Comparison of ENCODE assay signal across 13 mouse cellular contexts in genomic region chr4:134165024-134165423, GRCm38 (mm10). TPM values are rescaled to one million over a fixed set of nuclear protein-coding genes. Genes with fewer than 3 reads are reported as not detected.
A peak's percentile ranks its signal among the peaks of the same experiment; 100 is the strongest.
DNase-seq lines count a peak whose midpoint lies in the region; ATAC-seq and TF ChIP-seq lines count a peak whose summit lies in the region.
"Had no signal": no experiment of that assay in that cellular context is flagged by ENCODE, and none has a peak within 500 bp of the region (broad histone marks: within the 10 kb centered on the region; RNA-seq: fewer than 3 reads in every experiment).

No protein-coding gene starts in this region.

- no peaks in the 10 kb centered on the region for H3K27me3 ChIP-seq in kidney, adult 2 months (replicated peaks; ENCODE audit: control insufficient read depth, insufficient read depth, low read length)
- H3K27me3 ChIP-seq in liver, postnatal 0 days (ENCODE audit: insufficient read depth, low read length) = no peaks in the 10 kb centered on the region

- 48% methylated on average over 6 of the region's 6 CpGs for WGBS in kidney, adult 2 months
- WGBS in bone marrow, adult 2 months = 32% methylated on average over 6 of the region's 6 CpGs
- WGBS in liver, postnatal 0 days (ENCODE audit: insufficient replicate concordance) = 30% methylated on average over 6 of the region's 6 CpGs

- no peak overlapping the region; the same call in 1 of the 2 replicates for H3K9ac ChIP-seq in liver, postnatal 0 days (replicated peaks)

- no peak for TF ChIP-seq CTCF in kidney, adult 2 months (conservative IDR thresholded peaks at IDR 0.05; ENCODE audit: insufficient read depth, insufficient read length, low read depth, low read length)
- no peak for TF ChIP-seq CTCF in bone marrow, adult 2 months (IDR thresholded peaks at IDR 0.05; ENCODE audit: control insufficient read depth, insufficient read depth, low read length)
- no peak for TF ChIP-seq CTCF in liver, postnatal 0 days (IDR thresholded peaks at IDR 0.05; ENCODE audit: low read depth)

- peaks cover 2% of the 10 kb centered on the region; the same call in 1 of the 2 replicates for H3K36me3 ChIP-seq in kidney, adult 2 months (ENCODE audit: control insufficient read depth, insufficient read depth, low read length)
- H3K36me3 ChIP-seq in liver, postnatal 0 days (replicated peaks; ENCODE audit: insufficient read depth, low read length) = peaks cover 17% of the 10 kb centered on the region

- intact Hi-C loops in left cerebral cortex, postnatal 36 days (cut with DNase I) = no loop called here

- no peak for TF ChIP-seq EP300 in liver, postnatal 0 days (IDR thresholded peaks at IDR 0.05; ENCODE audit: low read depth)

- H3K4me1 ChIP-seq in kidney, adult 2 months (ENCODE audit: control insufficient read depth, insufficient read depth, low read length) = no peaks in the 10 kb centered on the region; the same call in 1 of the 2 replicates
- H3K4me1 ChIP-seq in bone marrow, adult 2 months (ENCODE audit: control insufficient read depth, insufficient read depth, low read length) = peaks cover 2% of the 10 kb centered on the region; the same call in 1 of the 2 replicates
- 0 out of 2 replicates have a peak, but pooled peaks cover 5% of the 10 kb centered on the region for H3K4me1 ChIP-seq in liver, postnatal 0 days (ENCODE audit: insufficient read depth)

- H3K9me3 ChIP-seq in liver, postnatal 0 days (ENCODE audit: low read length) = no peaks in the 10 kb centered on the region

- peak overlapping the region; percentile 38 for H3K4me2 ChIP-seq in liver, postnatal 0 days (ENCODE audit: low read depth, low read length)

- ATAC-seq in erythroid progenitor cell, adult 5-6 weeks (replicated peaks; ENCODE audit: low FRiP score, poor library complexity, severe bottlenecking) = peak; percentile 67
- peak; percentile 58 for ATAC-seq in liver, postnatal 0 days
- ATAC-seq: midbrain, embryonic 16.5 days had no signal

- peak overlapping the region; percentile 85 for H3K27ac ChIP-seq in kidney, adult 2 months (ENCODE audit: insufficient read depth, low read depth, low read length)
- H3K27ac ChIP-seq in bone marrow, adult 2 months (ENCODE audit: control insufficient read depth, insufficient read depth, low read depth, low read length, poor library complexity) = peak overlapping the region; percentile 42
- H3K27ac ChIP-seq in liver, postnatal 0 days (ENCODE audit: low read depth) = peak overlapping the region; percentile 61

- TF ChIP-seq POLR2A in kidney, adult 2 months (IDR thresholded peaks at IDR 0.05; ENCODE audit: low read depth, low read length) = no peak
- TF ChIP-seq POLR2A in bone marrow, adult 2 months (IDR thresholded peaks at IDR 0.05; ENCODE audit: borderline replicate concordance, control insufficient read depth, low read depth, low read length) = no peak

- DNase-seq in kidney, adult 2 months = peak; percentile 17
- no peak for DNase-seq in kidney, postnatal 25 days
- DNase-seq in liver, postnatal 0 days = peak; percentile 22
- DNase-seq in natural killer cell, adult 2 months (ENCODE audit: low spot score in 2 of 2) = no peak
- DNase-seq in left cerebral cortex, postnatal 36 days (ENCODE audit: low spot score in 2 of 2) = no peak
- DNase-seq: gastrocnemius, postnatal 14 days; kidney, postnatal 14 days; lung, adult 18-20 months had no signal

- H3K4me3 ChIP-seq in kidney, adult 2 months (ENCODE audit: insufficient read depth, low read depth, low read length) = no peak overlapping the region
- H3K4me3 ChIP-seq in bone marrow, adult 2 months (replicated peaks; ENCODE audit: control insufficient read depth, low read depth, low read length) = peak overlapping the region; percentile 18
- no peak overlapping the region for H3K4me3 ChIP-seq in liver, postnatal 0 days (ENCODE audit: low read depth, low read length)

RNA-seq across cellular contexts. Expression of gene Cep85, which starts 21.9 kb away (rescaled TPM):
- polyA plus RNA-seq in kidney, adult 2 months (2012; rRNA removed) = 28.3 and 38.9 TPM in 2 replicates
- polyA plus RNA-seq in bone marrow, adult 2 months (2011; ENCODE audit: insufficient read depth, insufficient read length, low replicate concordance, missing spikeins) = 16.4 and 22.7 TPM in 2 replicates
- total RNA-seq in erythroid progenitor cell, adult 5-6 weeks (2015; ENCODE audit: low replicate concordance) = 91.4 and 93.3 TPM in 2 replicates
- 105 and 118 TPM in 2 replicates for total RNA-seq in erythroid progenitor cell, adult 5-6 weeks (2017; ENCODE audit: low replicate concordance)
- 65.6 and 98.1 TPM in 2 replicates for polyA plus RNA-seq in liver, postnatal 0 days (2015; fragmentation: Nextera tagmentation; extraction: Ambion mirVana)
- 10 to 100 TPM; 14.3 to 18.3 TPM for total RNA-seq in left cerebral cortex, postnatal 36 days (2021)

RNA-seq across cellular contexts. Expression of gene Sh3bgrl3, which starts 36.4 kb away (rescaled TPM):
- 262 and 323 TPM in 2 replicates for polyA plus RNA-seq in kidney, adult 2 months (2012; rRNA removed)
- polyA plus RNA-seq in bone marrow, adult 2 months (2011; ENCODE audit: insufficient read depth, insufficient read length, low replicate concordance, missing spikeins) = 299 and 416 TPM in 2 replicates
- total RNA-seq in erythroid progenitor cell, adult 5-6 weeks (2015; ENCODE audit: low replicate concordance) = 129 and 180 TPM in 2 replicates
- total RNA-seq in erythroid progenitor cell, adult 5-6 weeks (2017; ENCODE audit: low replicate concordance) = 22.6 and 67.0 TPM in 2 replicates
- 198 and 215 TPM in 2 replicates for polyA plus RNA-seq in liver, postnatal 0 days (2015; fragmentation: Nextera tagmentation; extraction: Ambion mirVana)
- total RNA-seq in left cerebral cortex, postnatal 36 days (2021) = 100 to 1,000 TPM; 187 to 235 TPM

RNA-seq across cellular contexts. Expression of gene Gm7534, which starts 37.8 kb away (rescaled TPM):
- not detected in 2 replicates for polyA plus RNA-seq in kidney, adult 2 months (2012; rRNA removed)
- polyA plus RNA-seq in bone marrow, adult 2 months (2011; ENCODE audit: insufficient read depth, insufficient read length, low replicate concordance, missing spikeins) = not detected in 2 replicates
- not detected in 2 replicates for total RNA-seq in erythroid progenitor cell, adult 5-6 weeks (2015; ENCODE audit: low replicate concordance)
- total RNA-seq in erythroid progenitor cell, adult 5-6 weeks (2017; ENCODE audit: low replicate concordance) = not detected in 2 replicates
- not detected in 2 replicates for polyA plus RNA-seq in liver, postnatal 0 days (2015; fragmentation: Nextera tagmentation; extraction: Ambion mirVana)
- not detected for total RNA-seq in left cerebral cortex, postnatal 36 days (2021)
- total RNA-seq: ES-E14; gastrocnemius, postnatal 14 days had no signal
- polyA plus RNA-seq: brain, embryonic 14.5 days; midbrain, embryonic 16.5 days had no signal

Comparison
In these comparisons a context has a peak if more than half of its experiments do, and no peak if none do; other contexts are left out.
1. DNase-seq: peak in kidney, adult 2 months (single experiment) and liver, postnatal 0 days (single experiment); none in kidney, postnatal 25 days (0 of 2), natural killer cell, adult 2 months (0 of 2) and left cerebral cortex, postnatal 36 days (0 of 2).
2. Peak in every context shown above with its lines, with median percentiles within 50 percentile points of each other: H3K27ac ChIP-seq.